Mouse (Mus musculus): Measurements from ENCODE around the gene Hs2st1. TPM values are rescaled to one million over a fixed set of nuclear protein-coding genes. Genes with fewer than 3 reads are reported as not detected.

Hs2st1 gene
- polyA plus RNA-seq, 1 experiment from 2014 or later = 39.1 TPM

DNA sequence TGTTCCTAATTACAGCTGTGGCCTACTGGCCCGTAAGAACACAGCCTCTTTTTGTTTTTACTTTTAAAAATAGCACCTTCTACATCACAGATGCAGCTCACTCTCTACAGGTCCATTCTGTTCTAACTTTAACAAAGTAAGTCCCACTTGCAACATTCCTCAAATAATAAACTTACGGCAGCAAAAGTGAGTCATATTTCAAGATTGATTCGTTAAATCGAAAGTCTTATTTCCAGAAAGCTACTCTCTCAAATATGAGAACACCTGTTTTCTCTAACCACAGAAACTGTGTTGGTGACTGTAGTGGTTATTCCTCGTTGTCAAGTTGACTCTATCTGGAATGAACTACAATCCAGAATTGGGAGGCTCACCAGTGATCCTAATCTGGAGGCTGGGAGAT lies 94.1 kb downstream of the Hs2st1 start:
- Histone ChIP-seq H3K27me3 (no peaks in the 10 kb centered on the region), H3K9ac (no peak overlapping the region), H3K9me3 (no peaks in the 10 kb centered on the region), H3K36me3 (replicated peaks) (no peaks in the 10 kb centered on the region), H3K4me3 (replicated peaks) (no peak overlapping the region), H3K4me2 (no peak overlapping the region), H3K27ac (no peak overlapping the region), H3K4me1 (peaks cover 29% of the 10 kb centered on the region)
- no peak for ATAC-seq (ENCODE audit: low FRiP score)
- WGBS = 94% methylated on average over 5 of the region's 5 CpGs

DNA sequence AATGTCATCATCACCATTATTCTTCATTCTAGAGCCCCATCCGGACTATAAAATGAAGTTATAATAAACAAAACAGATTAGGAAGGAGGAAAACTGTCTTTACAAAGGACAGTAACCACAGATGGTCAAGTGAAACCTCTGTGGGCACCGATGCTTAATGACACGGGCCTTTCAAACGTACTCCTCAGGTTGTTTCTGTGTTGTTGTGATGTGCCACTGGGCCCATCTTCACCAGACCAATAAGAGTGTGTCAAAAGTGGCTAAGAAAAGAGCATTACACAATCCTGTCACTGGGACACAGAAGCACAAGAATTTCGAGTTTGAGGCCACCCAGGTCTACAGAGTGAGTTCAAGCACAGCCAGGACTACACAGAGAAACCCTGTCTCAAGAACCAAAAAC lies 95.3 kb downstream of the Hs2st1 start:
- no peak for ATAC-seq (ENCODE audit: low FRiP score)
- no peak overlapping the region for H3K9ac ChIP-seq
- H3K36me3 ChIP-seq (replicated peaks) = no peaks in the 10 kb centered on the region
- peaks cover 37% of the 10 kb centered on the region for H3K4me1 ChIP-seq
- WGBS = 89% methylated on average over 5 of the region's 5 CpGs
- H3K27ac ChIP-seq = no peak overlapping the region
- H3K4me2 ChIP-seq = no peak overlapping the region
- H3K9me3 ChIP-seq = no peaks in the 10 kb centered on the region
- H3K27me3 ChIP-seq = no peaks in the 10 kb centered on the region
- no peak overlapping the region for H3K4me3 ChIP-seq (replicated peaks)

DNA sequence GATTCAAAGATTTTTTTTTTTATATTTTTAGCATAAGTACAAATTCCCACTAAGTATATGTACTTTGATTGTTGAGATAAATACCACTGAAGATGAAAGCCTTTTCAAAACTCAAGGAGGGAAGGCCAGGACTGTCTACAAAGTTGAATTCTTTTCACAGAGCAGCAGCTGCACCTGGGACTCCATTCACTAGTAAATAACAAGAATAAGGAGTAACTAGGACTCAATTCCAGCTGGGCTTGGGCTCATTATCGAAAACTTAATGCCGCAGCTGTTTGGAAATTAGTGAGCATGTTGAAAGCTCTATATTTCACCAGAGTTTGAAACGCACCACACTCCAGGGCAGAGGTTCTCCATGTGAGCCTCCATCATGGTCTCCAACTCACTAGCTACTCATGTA lies 98.0 kb downstream of the Hs2st1 start:
- Histone ChIP-seq H3K27ac (peak overlapping the region; percentile 42; the same call in 1 of the 2 replicates), H3K9ac (no peak overlapping the region), H3K9me3 (no peaks in the 10 kb centered on the region), H3K4me3 (replicated peaks) (no peak overlapping the region), H3K27me3 (no peaks in the 10 kb centered on the region), H3K36me3 (replicated peaks) (no peaks in the 10 kb centered on the region), H3K4me2 (no peak overlapping the region), H3K4me1 (peaks cover 29% of the 10 kb centered on the region)
- WGBS = 43% methylated on average over 3 of the region's 3 CpGs
- ATAC-seq (ENCODE audit: low FRiP score) = 0 out of 2 replicates have a peak, but pooled peaks have one; percentile 28

- H3K27me3 ChIP-seq = no peaks in the 10 kb centered on the region
- no peaks in the 10 kb centered on the region for H3K36me3 ChIP-seq (replicated peaks)
- peaks cover 29% of the 10 kb centered on the region for H3K4me1 ChIP-seq
- 0 out of 2 replicates have a peak, but pooled peaks have one; percentile 28 for ATAC-seq (ENCODE audit: low FRiP score)
- H3K27ac ChIP-seq = peak overlapping the region; percentile 81
- H3K9me3 ChIP-seq = no peaks in the 10 kb centered on the region
- no peak overlapping the region for H3K4me2 ChIP-seq
- 52% methylated on average over 14 of the region's 14 CpGs for WGBS
- no peak overlapping the region for H3K9ac ChIP-seq
- no peak overlapping the region for H3K4me3 ChIP-seq (replicated peaks)
Observed at GRCm38 (mm10) chr3:144470901-144471300, 99.1 kb downstream of the Hs2st1 start.

- no peak overlapping the region for H3K27ac ChIP-seq
- no peak overlapping the region for H3K4me2 ChIP-seq
- peaks cover 19% of the 10 kb centered on the region for H3K36me3 ChIP-seq (replicated peaks)
- no peak overlapping the region for H3K4me3 ChIP-seq (replicated peaks)
- H3K9ac ChIP-seq = no peak overlapping the region
- ATAC-seq (ENCODE audit: low FRiP score) = no peak
- no peaks in the 10 kb centered on the region for H3K9me3 ChIP-seq
- H3K4me1 ChIP-seq = peaks cover 22% of the 10 kb centered on the region
- WGBS = 73% methylated on average over 10 of the region's 10 CpGs
- no peaks in the 10 kb centered on the region for H3K27me3 ChIP-seq
Observed at GRCm38 (mm10) chr3:144467521-144467920, 102.5 kb downstream of the Hs2st1 start.

- peaks cover 26% of the 10 kb centered on the region for H3K36me3 ChIP-seq (replicated peaks)
- no peak overlapping the region for H3K27ac ChIP-seq
- H3K9ac ChIP-seq = no peak overlapping the region
- ATAC-seq (ENCODE audit: low FRiP score) = no peak
- no peaks in the 10 kb centered on the region for H3K27me3 ChIP-seq
- 97% methylated on average over 8 of the region's 8 CpGs for WGBS
- H3K4me2 ChIP-seq = no peak overlapping the region
- peaks cover 10% of the 10 kb centered on the region for H3K4me1 ChIP-seq
- no peaks in the 10 kb centered on the region for H3K9me3 ChIP-seq
- H3K4me3 ChIP-seq (replicated peaks) = no peak overlapping the region
Observed at GRCm38 (mm10) chr3:144466108-144466678, 103.8 kb downstream of the Hs2st1 start.

- Histone ChIP-seq H3K9me3 (no peaks in the 10 kb centered on the region), H3K27ac (no peak overlapping the region), H3K36me3 (replicated peaks) (peaks cover 30% of the 10 kb centered on the region), H3K4me1 (peaks cover 13% of the 10 kb centered on the region), H3K9ac (no peak overlapping the region), H3K27me3 (no peaks in the 10 kb centered on the region), H3K4me3 (replicated peaks) (no peak overlapping the region), H3K4me2 (no peak overlapping the region)
- ATAC-seq (ENCODE audit: low FRiP score) = no peak
- WGBS = 94% methylated on average over 10 of the region's 10 CpGs
Observed at GRCm38 (mm10) chr3:144462679-144463078, 107.3 kb downstream of the Hs2st1 start.

DNA sequence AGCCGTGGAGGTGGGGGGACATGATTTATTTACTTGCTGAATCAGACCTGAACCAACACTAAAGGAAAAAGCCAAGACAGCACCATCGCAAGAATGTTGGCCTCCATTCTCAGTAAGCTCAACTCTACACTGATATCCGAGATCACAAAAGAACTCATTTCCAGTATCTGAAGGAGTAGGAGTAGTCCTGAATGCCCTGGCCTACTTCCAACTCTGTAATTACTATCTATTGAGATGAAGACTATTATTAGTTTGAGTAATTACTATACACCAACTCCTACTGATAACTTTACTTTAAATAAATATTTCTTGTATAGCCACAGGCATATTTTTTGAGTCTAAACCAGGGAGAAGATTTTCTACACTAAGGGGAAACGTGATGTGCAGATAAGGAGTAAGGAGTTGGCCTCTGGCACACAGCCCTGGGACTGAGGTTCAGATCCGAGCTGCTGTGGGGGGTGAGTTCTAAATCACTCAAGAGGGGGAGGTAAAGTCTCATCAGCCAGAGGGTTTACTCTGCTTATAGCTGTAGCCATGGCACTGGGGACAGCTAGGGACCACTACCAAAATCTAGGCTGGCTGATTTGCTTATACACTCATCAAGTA lies 109.7 kb downstream of the Hs2st1 start:
- Histone ChIP-seq H3K4me3 (replicated peaks) (no peak overlapping the region), H3K4me2 (no peak overlapping the region), H3K9me3 (no peaks in the 10 kb centered on the region), H3K4me1 (peaks cover 17% of the 10 kb centered on the region), H3K36me3 (replicated peaks) (peaks cover 30% of the 10 kb centered on the region), H3K27ac (no peak overlapping the region), H3K27me3 (no peaks in the 10 kb centered on the region), H3K9ac (no peak overlapping the region)
- WGBS = 75% methylated on average over 5 of the region's 5 CpGs
- no peak for ATAC-seq (ENCODE audit: low FRiP score)

DNA sequence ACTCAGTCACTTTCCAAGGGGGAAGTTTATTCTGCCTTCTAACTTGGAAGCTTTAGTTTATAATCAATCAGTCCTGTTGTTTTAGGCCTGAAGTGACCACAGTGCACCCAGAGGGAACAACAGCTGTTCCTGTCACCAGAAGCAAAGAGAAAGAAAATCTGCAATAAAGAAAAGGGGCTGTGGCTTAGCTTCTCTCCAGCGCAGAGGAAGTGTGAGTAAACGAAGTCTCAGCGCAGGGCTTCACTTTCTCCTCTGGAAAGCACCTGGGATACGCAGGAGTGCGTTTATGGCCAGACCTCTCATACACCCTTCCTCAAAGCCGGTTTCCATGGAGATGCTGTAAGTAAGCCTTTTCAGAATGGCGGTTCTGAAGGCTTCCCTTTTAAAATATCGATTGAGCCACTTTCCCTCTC lies 110.7 kb downstream of the Hs2st1 start:
- Histone ChIP-seq H3K36me3 (replicated peaks) (peaks cover 27% of the 10 kb centered on the region), H3K27me3 (no peaks in the 10 kb centered on the region), H3K4me3 (replicated peaks) (no peak overlapping the region), H3K4me2 (no peak overlapping the region), H3K4me1 (peaks cover 20% of the 10 kb centered on the region), H3K9ac (no peak overlapping the region), H3K27ac (no peak overlapping the region), H3K9me3 (no peaks in the 10 kb centered on the region)
- 64% methylated on average over 8 of the region's 8 CpGs for WGBS
- ATAC-seq (ENCODE audit: low FRiP score) = no peak

- H3K36me3 ChIP-seq (replicated peaks) = peaks cover 21% of the 10 kb centered on the region
- no peak overlapping the region for H3K9ac ChIP-seq
- H3K4me1 ChIP-seq = peaks cover 13% of the 10 kb centered on the region
- WGBS = 63% methylated on average over 19 of the region's 19 CpGs
- H3K27me3 ChIP-seq = no peaks in the 10 kb centered on the region
- H3K27ac ChIP-seq = peak overlapping the region; percentile 66
- H3K9me3 ChIP-seq = no peaks in the 10 kb centered on the region
- H3K4me3 ChIP-seq (replicated peaks) = no peak overlapping the region
- H3K4me2 ChIP-seq = no peak overlapping the region
- peak; percentile 90 for ATAC-seq (ENCODE audit: low FRiP score)
Observed at GRCm38 (mm10) chr3:144453701-144454430, 116.1 kb downstream of the Hs2st1 start.

DNA sequence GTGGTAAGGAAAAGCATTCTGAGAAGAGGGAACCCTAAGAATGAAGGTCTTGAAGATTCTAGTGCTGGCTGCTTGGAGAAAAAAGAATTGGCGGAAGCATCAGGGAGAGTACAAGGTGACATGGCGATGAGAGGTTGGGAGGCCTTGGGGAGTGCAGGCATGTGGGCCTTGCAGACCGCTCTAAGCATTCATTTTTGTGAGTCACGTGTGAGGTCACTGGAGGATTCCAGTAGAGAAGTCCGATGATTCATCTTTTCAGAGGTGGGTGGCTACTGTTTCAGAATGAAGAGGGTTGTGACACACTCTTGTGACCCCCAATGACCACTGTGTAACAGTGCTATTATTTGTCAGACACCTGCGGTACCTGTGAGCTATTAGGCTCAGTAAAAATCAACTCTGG lies 121.0 kb downstream of the Hs2st1 start:
- no peak overlapping the region for H3K9ac ChIP-seq
- 91% methylated on average over 6 of the region's 6 CpGs for WGBS
- peaks cover 3% of the 10 kb centered on the region for H3K4me1 ChIP-seq
- H3K9me3 ChIP-seq = no peaks in the 10 kb centered on the region
- H3K4me3 ChIP-seq (replicated peaks) = no peak overlapping the region
- ATAC-seq (ENCODE audit: low FRiP score) = no peak
- no peak overlapping the region for H3K4me2 ChIP-seq
- H3K27me3 ChIP-seq = no peaks in the 10 kb centered on the region
- H3K36me3 ChIP-seq (replicated peaks) = peaks cover 46% of the 10 kb centered on the region
- H3K27ac ChIP-seq = no peak overlapping the region

DNA sequence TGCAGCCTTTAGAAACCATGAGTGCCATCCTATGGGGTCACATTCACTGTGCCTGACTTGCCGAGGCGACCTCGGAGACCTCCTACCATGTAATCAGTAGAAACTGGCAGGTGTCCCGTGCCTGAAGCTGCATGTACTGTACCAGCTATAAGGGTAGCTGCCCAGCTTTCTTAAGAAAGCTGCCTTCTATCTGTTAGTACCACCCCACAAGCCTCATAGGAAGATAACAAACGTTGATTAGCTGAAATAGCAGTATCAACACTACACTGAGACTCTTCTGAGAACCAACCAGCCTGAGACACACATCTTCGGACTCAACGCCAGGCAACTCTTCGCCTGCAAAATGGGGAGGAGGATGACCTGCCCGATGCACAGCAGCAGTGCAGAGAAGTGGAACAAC lies 122.1 kb downstream of the Hs2st1 start:
- no peaks in the 10 kb centered on the region for H3K27me3 ChIP-seq
- H3K36me3 ChIP-seq (replicated peaks) = peaks cover 46% of the 10 kb centered on the region
- no peak overlapping the region for H3K27ac ChIP-seq
- ATAC-seq (ENCODE audit: low FRiP score) = no peak
- H3K4me3 ChIP-seq (replicated peaks) = no peak overlapping the region
- H3K9me3 ChIP-seq = no peaks in the 10 kb centered on the region
- H3K4me1 ChIP-seq = no peaks in the 10 kb centered on the region
- H3K9ac ChIP-seq = no peak overlapping the region
- 96% methylated on average over 9 of the region's 9 CpGs for WGBS
- H3K4me2 ChIP-seq = no peak overlapping the region

All from forebrain, embryonic 12.5 days (tissue).